Mouse (Mus musculus): ENCODE measurements around the gene Hus1b.

DNA sequence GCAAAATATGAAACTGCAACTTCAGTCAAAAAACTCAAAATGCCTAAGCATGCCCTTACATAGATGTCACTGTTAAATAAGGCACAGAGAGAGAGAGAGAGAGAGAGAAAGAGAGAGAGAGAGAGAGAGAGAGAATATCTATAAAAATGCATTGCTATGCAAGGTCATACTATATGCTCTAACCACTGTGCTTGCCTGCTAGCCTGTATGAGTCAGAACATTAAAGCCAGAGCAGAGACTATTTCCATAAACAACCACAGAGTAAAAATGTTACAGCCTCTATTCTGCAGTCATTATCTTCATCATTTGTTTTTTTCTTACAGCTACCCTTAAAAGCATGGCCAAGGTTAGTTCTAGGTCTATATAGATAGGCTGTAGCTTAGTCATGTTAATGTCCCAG, 33.8 kb downstream of the Hus1b start:
- no peak for TF ChIP-seq CTCF (IDR thresholded peaks at IDR 0.05; ENCODE audit: extremely low read depth, insufficient read length, insufficient replicate concordance, low read depth, low read length)
- TF ChIP-seq POLR2A (IDR thresholded peaks at IDR 0.05; ENCODE audit: low read depth, low read length) = no peak
